Mouse (Mus musculus) adrenal gland (tissue): ENCODE results near the gene Atxn7.
"Not testable (repeated sequence)": the region's sequence is repeated elsewhere in the genome, so short reads cannot be mapped to it uniquely, and the experiment has no call there.

Experiments
- intact Hi-C: fragments of 180-260 bp; cut with DNase I; formaldehyde crosslinking; loops from one replicate; pipeline ENCODE4 v1.15.1; 2025
- long read RNA-seq, 2 experiments: library from polyadenylated mRNA; unstranded; transcript quantifications; one replicate each; pipeline ENCODE4 v2.0.0; 2020; ENCODE audit warnings: borderline replicate concordance in 1 of 2; ENCODE audit not compliant: insufficient replicate concordance in 1 of 2

Gene Atxn7
- long read RNA-seq, experiment 1, full-length matches to known transcripts, result 1 of 9 reads
- long read RNA-seq, experiment 1, partial matches to known transcripts, result 1 of 9 reads
- long read RNA-seq, experiment 1, other reads (novel, unspliced or antisense), result 7 of 9 reads
- long read RNA-seq, experiment 2, partial matches to known transcripts, result 0 of 14 reads
- long read RNA-seq, experiment 2, other reads (novel, unspliced or antisense), result 14 of 14 reads

GRCm38 (mm10) chr14:13961401-13962112, at the start of gene Atxn7, which contains the start of gene Thoc7:
TSS of gene Atxn7 (plus strand) at chr14:13961440.
TSS of gene Thoc7 (minus strand) at chr14:13961852.
- intact Hi-C loops, result loop anchor here (5.0 kb wide), 1 partner anchor 51 kb away; no protein-coding TSS in a partner anchor

DNA sequence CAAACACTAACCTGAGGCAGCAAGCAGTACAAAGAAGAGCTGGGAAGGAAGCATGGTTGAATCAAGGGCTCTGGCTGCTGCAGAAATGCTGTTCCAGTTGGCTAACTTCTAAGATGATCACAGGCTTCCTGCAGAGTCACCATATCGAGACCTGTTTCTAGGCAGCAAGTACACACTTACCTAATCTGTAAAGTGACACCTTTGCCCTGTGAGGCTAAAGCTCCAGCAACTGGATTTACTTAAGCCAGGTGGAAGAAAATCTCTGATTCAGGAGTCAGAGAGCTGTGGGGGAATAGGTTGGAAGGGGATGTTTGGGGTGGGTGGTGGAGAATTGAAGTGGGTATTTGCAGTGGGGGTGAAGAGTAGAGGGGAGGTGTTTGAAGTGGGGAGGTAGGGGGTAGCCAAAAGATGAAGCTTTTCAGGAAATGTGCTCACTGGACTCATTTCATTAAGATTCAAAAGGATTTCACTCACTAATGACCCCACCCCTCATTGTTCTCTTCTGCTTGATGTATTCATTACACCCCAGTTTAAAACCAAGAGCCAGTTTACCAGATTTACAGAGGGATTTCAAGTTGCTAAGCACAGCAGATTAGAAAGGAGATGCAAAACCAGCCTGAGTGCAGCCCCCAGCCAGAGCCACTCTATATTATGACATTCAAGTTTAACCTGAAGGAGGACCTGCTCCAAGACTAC, 46.7 kb upstream of the Atxn7 start, which contains the start of gene Gm281:
Gene Gm281, minus strand, starts transcription at position 92 of the 696 bp plus-strand sequence.
- intact Hi-C loops, result loop anchor here (5.0 kb wide), 2 partner anchors 457 to 562 kb away; no protein-coding TSS in a partner anchor

GRCm38 (mm10) chr14:13915207-13915606, 46.0 kb upstream of the Atxn7 start:
- intact Hi-C loops, result loop anchor here (5.0 kb wide), 2 partner anchors 458 to 563 kb away; no protein-coding TSS in a partner anchor

GRCm38 (mm10) chr14:13917208-13917607, 44.0 kb upstream of the Atxn7 start:
- intact Hi-C loops, result loop anchor here (5.0 kb wide), 2 partner anchors 460 to 565 kb away; no protein-coding TSS in a partner anchor

DNA sequence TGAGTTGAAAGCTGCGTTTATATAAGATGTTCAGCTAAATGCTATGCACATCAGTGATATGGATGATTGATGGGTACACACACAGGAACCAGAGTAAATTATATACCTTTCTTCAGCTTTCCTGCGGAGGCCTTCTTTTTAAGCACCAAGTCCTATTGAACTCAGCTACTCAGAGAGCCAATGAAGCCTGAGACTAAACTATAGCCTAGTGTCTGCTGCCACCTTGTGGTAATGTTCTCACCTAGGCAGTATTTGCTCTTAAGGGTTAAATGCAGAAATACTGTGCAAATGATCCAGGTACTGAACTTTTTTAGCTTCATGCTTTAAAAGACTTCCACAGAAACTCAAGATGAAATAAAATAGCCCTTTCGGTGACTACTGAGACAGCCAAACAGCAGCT, 43.6 kb upstream of the Atxn7 start:
- intact Hi-C loops, result loop anchor here (5.0 kb wide), 2 partner anchors 460 to 565 kb away; no protein-coding TSS in a partner anchor

- intact Hi-C loops, result no loop called here
Measured at GRCm38 (mm10) chr14:13933290-13934051, 27.8 kb upstream of the Atxn7 start.

GRCm38 (mm10) chr14:13934052-13934371, 27.2 kb upstream of the Atxn7 start:
- intact Hi-C loops, result no loop called here

- intact Hi-C loops, result no loop called here
Measured at GRCm38 (mm10) chr14:13944686-13945085, 16.6 kb upstream of the Atxn7 start.

- intact Hi-C loops, result no loop called here
Measured at GRCm38 (mm10) chr14:13948345-13948744, 12.9 kb upstream of the Atxn7 start.

GRCm38 (mm10) chr14:13950401-13950800, 10.8 kb upstream of the Atxn7 start:
- intact Hi-C loops, result no loop called here

GRCm38 (mm10) chr14:13952151-13952550, 9.1 kb upstream of the Atxn7 start:
- intact Hi-C loops, result not testable (repeated sequence)

DNA sequence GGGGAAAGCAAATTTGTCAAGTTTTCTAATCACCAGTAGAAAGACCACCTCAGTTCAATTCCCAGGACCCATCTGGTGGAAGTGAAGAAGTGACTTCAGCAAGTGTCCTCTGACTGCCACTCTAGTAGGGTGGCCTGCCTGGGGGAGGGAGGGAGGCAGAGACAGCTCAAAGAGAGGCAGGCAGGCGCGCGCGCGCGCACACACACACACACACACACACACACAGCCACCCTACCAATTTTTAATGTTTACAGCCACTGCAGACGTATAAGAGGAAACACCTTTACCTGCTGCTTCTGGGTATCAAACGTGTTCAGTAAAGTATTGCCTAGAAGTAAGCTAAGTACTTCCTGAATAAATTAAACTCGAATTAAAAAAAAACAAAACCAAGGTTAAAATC, 1.2 kb upstream of the Atxn7 start:
- intact Hi-C loops, result loop anchor here (5.0 kb wide), 1 partner anchor 52 kb away; no protein-coding TSS in a partner anchor

GRCm38 (mm10) chr14:13960482-13961325, 536 bp upstream of the Atxn7 start:
- intact Hi-C loops, result loop anchor here (5.0 kb wide), 1 partner anchor 52 kb away; no protein-coding TSS in a partner anchor

DNA sequence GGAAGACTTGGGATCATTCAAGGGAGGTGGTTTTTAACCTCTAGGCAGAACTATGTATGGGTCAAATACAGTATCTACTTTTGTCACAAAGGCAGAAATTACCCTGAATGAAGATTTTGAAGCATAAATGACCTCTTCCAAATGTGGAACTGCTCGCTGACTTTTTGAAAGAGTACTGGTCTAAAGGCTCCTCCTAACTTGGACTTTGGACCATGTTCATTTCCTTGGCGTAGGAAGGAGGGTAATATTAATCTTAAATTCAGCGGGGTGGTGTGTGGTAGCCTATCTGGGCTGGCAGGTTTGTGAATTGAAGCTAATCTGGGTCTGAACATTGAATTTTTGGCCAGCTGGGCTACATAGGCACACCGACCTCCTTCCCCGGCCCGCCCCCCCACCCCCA, 1.2 kb downstream of the Atxn7 start:
- intact Hi-C loops, result loop anchor here (5.0 kb wide), 1 partner anchor 50 kb away; no protein-coding TSS in a partner anchor

- intact Hi-C loops, result loop anchor here (5.0 kb wide), 1 partner anchor 49 kb away; no protein-coding TSS in a partner anchor
Measured at GRCm38 (mm10) chr14:13963527-13963926, 2.3 kb downstream of the Atxn7 start.

GRCm38 (mm10) chr14:13967607-13968006, 6.4 kb downstream of the Atxn7 start:
- intact Hi-C loops, result loop anchor here (5.0 kb wide), 1 partner anchor 130 kb away; no protein-coding TSS in a partner anchor

- intact Hi-C loops, result loop anchor here (5.0 kb wide), 1 partner anchor 129 kb away; no protein-coding TSS in a partner anchor
Measured at GRCm38 (mm10) chr14:13968476-13968875, 7.2 kb downstream of the Atxn7 start.

- intact Hi-C loops, result no loop called here
Measured at GRCm38 (mm10) chr14:13970513-13970912, 9.3 kb downstream of the Atxn7 start.

GRCm38 (mm10) chr14:13971644-13972234, 10.5 kb downstream of the Atxn7 start:
- intact Hi-C loops, result no loop called here
